Mouse (Mus musculus) neural tube, embryonic 14.5 days (tissue): Measurements from ENCODE around the gene Pfn4. TPM values are rescaled to one million over a fixed set of nuclear protein-coding genes. Genes with fewer than 3 reads are reported as not detected.
"Not testable (repeated sequence)": the region's sequence is repeated elsewhere in the genome, so short reads cannot be mapped to it uniquely, and the experiment has no call there.

Source experiments
- ATAC-seq: fragments of 200-750 bp; cut with Nextera tagmentation; 2 replicates; pipeline ENCODE4 v1.8.0; 2017; ENCODE audit warnings: low read depth, mild to moderate bottlenecking, moderate TSS enrichment, moderate library complexity
- H3K27ac ChIP-seq: fragments of 300-500 bp; sonication (generic); 2 replicates; pipeline ENCODE4 v1.5.1; 2014; ENCODE audit warnings: low read depth, mild to moderate bottlenecking, control low read depth, low read length, moderate library complexity, mixed read lengths
- H3K27me3 ChIP-seq: fragments of 300-500 bp; sonication (generic); 2 replicates; pipeline ENCODE4 v1.6.1; 2014; ENCODE audit warnings: low read length; ENCODE audit not compliant: control insufficient read depth, insufficient read depth
- H3K36me3 ChIP-seq: fragments of 300-500 bp; sonication (generic); 2 replicates; pipeline ENCODE4 v1.6.1; 2014; ENCODE audit warnings: low read length, mixed read lengths; ENCODE audit not compliant: control insufficient read depth, insufficient read depth
- H3K4me1 ChIP-seq: fragments of 300-500 bp; sonication (generic); 2 replicates; pipeline ENCODE4 v1.6.1; 2014; ENCODE audit warnings: low read length; ENCODE audit not compliant: control insufficient read depth, insufficient read depth
- H3K4me2 ChIP-seq: fragments of 300-500 bp; sonication (generic); 2 replicates; pipeline ENCODE4 v1.6.1; 2014; ENCODE audit warnings: mild to moderate bottlenecking, low read depth, low read length, control low read depth
- H3K4me3 ChIP-seq: fragments of 300-500 bp; sonication (generic); 2 replicates; pipeline ENCODE4 v1.5.1; 2014; ENCODE audit warnings: low read depth, low read length, control low read depth, mixed read lengths
- H3K9ac ChIP-seq: fragments of 300-500 bp; sonication (generic); replicated peaks from 2 replicates; pipeline ENCODE4 v1.6.1; 2014; ENCODE audit warnings: low read depth, mild to moderate bottlenecking, control low read depth, low read length, mixed read lengths
- H3K9me3 ChIP-seq: fragments of 300-500 bp; sonication (generic); 2 replicates; pipeline ENCODE4 v1.6.1; 2016; ENCODE audit warnings: low read length; ENCODE audit not compliant: control insufficient read depth
- WGBS: fragments of 180-500 bp; shearing (Covaris S2); extraction: QIAGEN DNeasy Blood & Tissue Kit; methylation state at CpG from one replicate; pipeline ENCODE4 v1.1.7; 2014; 5-methylcytosine and 5-hydroxymethylcytosine counted together
- polyA plus RNA-seq: library from polyadenylated mRNA; unstranded; fragments of >200 nt; fragmentation: Nextera tagmentation; extraction: Ambion mirVana; gene quantifications from 2 replicates; pipeline ENCODE4 v1.2.1, GENCODE M21; 2014

Pfn4 gene
- polyA plus RNA-seq, 1 experiment from 2014 or later: 17.3 TPM

DNA sequence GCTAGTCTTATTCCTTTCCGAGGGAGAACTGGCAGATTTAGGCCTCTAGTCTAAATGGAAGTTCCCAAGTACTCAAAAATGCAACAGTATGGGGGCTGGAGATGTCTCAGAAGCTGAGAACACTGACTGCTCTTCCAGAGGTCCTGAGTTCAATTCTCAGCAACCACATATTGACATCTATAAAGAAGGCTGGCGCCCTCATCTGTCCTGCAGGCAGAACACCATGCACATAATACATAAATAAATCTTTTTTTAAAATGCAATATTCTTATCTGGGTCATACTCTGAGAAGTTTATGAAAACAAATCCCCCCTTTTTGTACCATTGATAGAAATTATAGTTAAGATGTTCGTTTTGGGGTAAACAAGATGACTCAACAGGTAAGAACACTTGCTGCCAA is 26.6 kb upstream of the Pfn4 start:
- H3K4me2 ChIP-seq: no peak overlapping the region
- no peaks in the 10 kb centered on the region for H3K27me3 ChIP-seq
- no peak overlapping the region for H3K4me3 ChIP-seq
- H3K9me3 ChIP-seq: no peaks in the 10 kb centered on the region
- no peak for ATAC-seq
- no peak overlapping the region for H3K9ac ChIP-seq
- no peaks in the 10 kb centered on the region for H3K4me1 ChIP-seq
- H3K27ac ChIP-seq: no peak overlapping the region
- H3K36me3 ChIP-seq: no peaks in the 10 kb centered on the region
- WGBS: 89% methylated on average over 3 of the region's 3 CpGs

DNA sequence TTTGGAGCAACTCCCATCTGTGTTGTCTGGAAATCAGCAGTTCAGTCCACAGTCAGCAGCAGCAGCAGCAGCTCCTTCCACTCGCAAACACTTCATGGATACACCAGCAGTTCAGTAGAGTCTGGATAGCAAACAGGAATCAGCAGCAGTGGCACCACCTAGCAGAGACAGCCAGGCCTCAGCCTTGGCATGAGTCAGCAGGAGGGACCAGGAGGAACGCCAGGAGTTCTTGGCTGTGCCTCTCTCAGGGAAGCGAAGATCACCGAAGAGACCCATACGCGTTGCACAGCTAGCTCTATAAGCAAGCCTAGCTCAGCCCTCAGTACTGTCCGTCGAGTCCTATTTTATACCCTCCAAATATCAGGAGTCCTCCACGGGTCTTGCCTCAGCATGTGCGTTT is 24.3 kb upstream of the Pfn4 start:
- Histone ChIP-seq H3K4me2 (no peak overlapping the region), H3K36me3 (no peaks in the 10 kb centered on the region), H3K27ac (no peak overlapping the region), H3K9ac (no peak overlapping the region), H3K9me3 (no peaks in the 10 kb centered on the region), H3K4me1 (no peaks in the 10 kb centered on the region), H3K4me3 (no peak overlapping the region), H3K27me3 (no peaks in the 10 kb centered on the region)
- ATAC-seq: no peak
- 94% methylated on average over 10 of the region's 10 CpGs for WGBS

GRCm38 (mm10) chr12:4754451-4754850 is 14.4 kb upstream of the Pfn4 start:
- H3K36me3 ChIP-seq, H3K9me3 ChIP-seq, H3K4me3 ChIP-seq, H3K27me3 ChIP-seq, ATAC-seq, H3K4me1 ChIP-seq, H3K27ac ChIP-seq, H3K4me2 ChIP-seq, H3K9ac ChIP-seq: not testable (repeated sequence)
- WGBS: 95% methylated on average over 4 of the region's 4 CpGs

DNA sequence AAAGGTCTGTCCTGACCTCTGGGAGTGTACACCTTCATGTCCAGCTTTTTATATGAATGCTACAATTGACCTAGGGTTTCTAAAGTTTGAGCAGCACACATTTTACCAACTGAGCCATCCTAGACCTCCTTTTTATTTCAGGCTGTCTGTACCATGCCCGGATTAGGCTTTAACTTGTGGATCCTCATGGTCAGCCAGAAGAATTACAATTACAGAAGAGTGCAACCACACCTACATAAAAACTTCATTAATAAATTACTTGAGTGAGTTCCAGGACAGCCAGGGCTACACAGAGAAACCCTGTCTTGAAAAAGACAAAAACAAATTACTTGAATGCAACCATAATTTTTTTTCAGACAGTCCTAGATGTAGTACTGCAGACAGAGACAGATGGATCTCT is 11.8 kb upstream of the Pfn4 start:
- 86% methylated on average over 1 of the region's 1 CpGs for WGBS
- Histone ChIP-seq H3K27ac (no peak overlapping the region), H3K9me3 (no peaks in the 10 kb centered on the region), H3K4me3 (no peak overlapping the region), H3K36me3 (no peaks in the 10 kb centered on the region), H3K9ac (no peak overlapping the region), H3K27me3 (no peaks in the 10 kb centered on the region), H3K4me1 (no peaks in the 10 kb centered on the region), H3K4me2 (no peak overlapping the region)
- no peak for ATAC-seq

DNA sequence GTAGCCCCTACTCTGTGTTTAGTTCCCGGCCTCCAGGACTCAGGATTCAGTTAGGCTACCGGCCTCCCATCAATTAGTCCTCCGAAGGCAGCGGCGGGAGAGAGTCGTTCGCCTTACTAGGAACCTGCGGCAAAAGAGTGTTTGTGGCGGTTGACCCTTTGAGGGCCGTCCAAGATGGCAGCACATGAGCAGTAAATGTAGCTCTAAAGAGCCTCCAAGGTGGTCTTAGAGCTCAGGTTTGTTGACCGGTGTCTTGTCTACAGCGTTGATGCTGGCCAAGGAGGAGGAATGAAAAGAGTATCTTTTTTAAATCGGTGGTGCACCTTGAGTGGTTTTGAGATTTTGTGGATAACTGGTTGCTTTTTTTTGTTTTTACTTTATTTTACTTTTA is 506 bp downstream of the Pfn4 start:
- peak; percentile 65 for ATAC-seq
- Histone ChIP-seq H3K36me3 (no peaks in the 10 kb centered on the region), H3K4me3 (peak overlapping the region; percentile 49), H3K4me1 (no peaks in the 10 kb centered on the region), H3K27ac (peak overlapping the region; percentile 93), H3K9me3 (no peaks in the 10 kb centered on the region), H3K27me3 (no peaks in the 10 kb centered on the region), H3K9ac (peak overlapping the region; percentile 74), H3K4me2 (peak overlapping the region; percentile 54)
- 16% methylated on average over 13 of the region's 13 CpGs for WGBS

- H3K4me2 ChIP-seq: no peak overlapping the region
- no peaks in the 10 kb centered on the region for H3K9me3 ChIP-seq
- H3K4me1 ChIP-seq: no peaks in the 10 kb centered on the region
- WGBS: 97% methylated on average over 8 of the region's 8 CpGs
- no peaks in the 10 kb centered on the region for H3K36me3 ChIP-seq
- H3K4me3 ChIP-seq: no peak overlapping the region
- H3K9ac ChIP-seq: no peak overlapping the region
- H3K27ac ChIP-seq: no peak overlapping the region
- no peak for ATAC-seq
- no peaks in the 10 kb centered on the region for H3K27me3 ChIP-seq
These were observed 6.2 kb downstream of the Pfn4 start for GRCm38 (mm10) chr12:4774895-4775587.

GRCm38 (mm10) chr12:4775588-4775949 is 6.7 kb downstream of the Pfn4 start:
- Histone ChIP-seq H3K27me3 (no peaks in the 10 kb centered on the region), H3K4me1 (no peaks in the 10 kb centered on the region), H3K36me3 (no peaks in the 10 kb centered on the region), H3K9ac (no peak overlapping the region), H3K9me3 (no peaks in the 10 kb centered on the region), H3K27ac (no peak overlapping the region), H3K4me3 (no peak overlapping the region), H3K4me2 (no peak overlapping the region)
- 77% methylated on average over 9 of the region's 9 CpGs for WGBS
- ATAC-seq: no peak

DNA sequence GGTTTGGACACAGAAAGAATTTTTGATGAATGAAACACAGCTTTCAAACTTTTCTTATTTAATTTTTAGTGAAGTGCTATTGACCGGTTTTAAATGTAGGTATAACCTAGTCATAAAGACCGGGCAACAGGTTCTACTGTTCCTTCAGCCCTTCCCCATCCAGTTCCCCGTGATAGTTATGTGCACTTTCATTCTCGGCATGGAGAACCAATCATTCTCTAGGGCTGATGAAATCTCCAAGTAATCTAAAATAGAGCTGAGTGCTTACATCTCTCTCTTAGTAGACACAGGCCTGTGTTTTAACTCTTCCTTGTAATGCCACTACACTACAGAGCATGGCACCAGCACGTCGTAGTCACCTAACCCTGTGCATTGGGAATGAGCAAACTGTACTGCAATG is 8.9 kb downstream of the Pfn4 start:
- ATAC-seq: no peak
- no peaks in the 10 kb centered on the region for H3K27me3 ChIP-seq
- H3K4me1 ChIP-seq: no peaks in the 10 kb centered on the region
- no peak overlapping the region for H3K27ac ChIP-seq
- H3K4me2 ChIP-seq: no peak overlapping the region
- H3K9ac ChIP-seq: no peak overlapping the region
- H3K9me3 ChIP-seq: no peaks in the 10 kb centered on the region
- H3K36me3 ChIP-seq: no peaks in the 10 kb centered on the region
- WGBS: 91% methylated on average over 6 of the region's 6 CpGs
- H3K4me3 ChIP-seq: no peak overlapping the region

- no peak overlapping the region for H3K4me2 ChIP-seq
These were observed 11.4 kb downstream of the Pfn4 start for GRCm38 (mm10) chr12:4780245-4780644.

More at GRCm38 (mm10) chr12:4780245-4780644, 11.4 kb downstream of the Pfn4 start:
- no peak overlapping the region for H3K9ac ChIP-seq
- no peak overlapping the region for H3K4me3 ChIP-seq
- H3K36me3 ChIP-seq: no peaks in the 10 kb centered on the region
- H3K27ac ChIP-seq: no peak overlapping the region
- H3K27me3 ChIP-seq: no peaks in the 10 kb centered on the region
- WGBS: 72% methylated on average over 2 of the region's 2 CpGs
- H3K9me3 ChIP-seq: no peaks in the 10 kb centered on the region
- no peaks in the 10 kb centered on the region for H3K4me1 ChIP-seq
- ATAC-seq: no peak
